Mouse (Mus musculus) liver, embryonic 12.5 days (tissue): ENCODE results near the gene Ppfibp2. TPM values are rescaled to one million over a fixed set of nuclear protein-coding genes. Genes with fewer than 3 reads are reported as not detected.

ENCODE experiments used
- ATAC-seq: fragments of 200-750 bp; cut with Nextera tagmentation; 2 replicates; pipeline ENCODE4 v1.8.0; 2017; ENCODE audit warnings: moderate number of reproducible peaks, mild to moderate bottlenecking, moderate library complexity
- H3K27ac ChIP-seq: fragments of 300-500 bp; sonication (generic); 2 replicates; pipeline ENCODE4 v1.5.1; 2016; ENCODE audit warnings: mild to moderate bottlenecking
- H3K27me3 ChIP-seq: fragments of 300-500 bp; sonication (generic); replicated peaks from 2 replicates; pipeline ENCODE4 v1.6.1; 2016; ENCODE audit warnings: mild to moderate bottlenecking, moderate library complexity
- H3K36me3 ChIP-seq: fragments of 300-500 bp; sonication (generic); 2 replicates; pipeline ENCODE4 v1.6.1; 2016; ENCODE audit warnings: mild to moderate bottlenecking, moderate library complexity
- H3K4me1 ChIP-seq: fragments of 300-500 bp; sonication (generic); 2 replicates; pipeline ENCODE4 v1.6.1; 2016
- H3K4me2 ChIP-seq: fragments of 300-500 bp; sonication (generic); 2 replicates; pipeline ENCODE4 v1.6.1; 2016; ENCODE audit warnings: mild to moderate bottlenecking, moderate library complexity
- H3K4me3 ChIP-seq: fragments of 300-500 bp; sonication (generic); 2 replicates; pipeline ENCODE4 v1.5.1; 2016; ENCODE audit warnings: mild to moderate bottlenecking, moderate library complexity
- H3K9ac ChIP-seq: fragments of 300-500 bp; sonication (generic); 2 replicates; pipeline ENCODE4 v1.6.1; 2016; ENCODE audit warnings: mild to moderate bottlenecking, moderate library complexity
- H3K9me3 ChIP-seq: fragments of 300-500 bp; sonication (generic); replicated peaks from 2 replicates; pipeline ENCODE4 v1.6.1; 2016; ENCODE audit warnings: mild to moderate bottlenecking, moderate library complexity
- WGBS: fragments of 180-500 bp; shearing (Covaris S2); methylation state at CpG from one replicate; pipeline ENCODE4 v1.1.7; 2016; ENCODE audit not compliant: insufficient replicate concordance; 5-methylcytosine and 5-hydroxymethylcytosine counted together
- polyA plus RNA-seq: library from polyadenylated mRNA; unstranded; fragments of >200 nt; fragmentation: Nextera tagmentation; extraction: Ambion mirVana; gene quantifications from 2 replicates; pipeline ENCODE4 v1.2.1, GENCODE M21; 2016

The Ppfibp2 gene
- polyA plus RNA-seq, 1 experiment from 2014 or later = 3.9 TPM

- no peak overlapping the region for H3K9ac ChIP-seq
- peaks cover 16% of the 10 kb centered on the region for H3K4me1 ChIP-seq
- H3K4me2 ChIP-seq = no peak overlapping the region
- no peaks in the 10 kb centered on the region for H3K36me3 ChIP-seq
- H3K27ac ChIP-seq = no peak overlapping the region
- no peak overlapping the region for H3K4me3 ChIP-seq
- no peaks in the 10 kb centered on the region; the same call in 1 of the 2 replicates for H3K27me3 ChIP-seq
- ATAC-seq = no peak
- WGBS = 50% methylated on average over 2 of the region's 2 CpGs
- H3K9me3 ChIP-seq = no peaks in the 10 kb centered on the region
These were observed 2.4 kb upstream of the Ppfibp2 start for GRCm38 (mm10) chr7:107592641-107593040.

DNA sequence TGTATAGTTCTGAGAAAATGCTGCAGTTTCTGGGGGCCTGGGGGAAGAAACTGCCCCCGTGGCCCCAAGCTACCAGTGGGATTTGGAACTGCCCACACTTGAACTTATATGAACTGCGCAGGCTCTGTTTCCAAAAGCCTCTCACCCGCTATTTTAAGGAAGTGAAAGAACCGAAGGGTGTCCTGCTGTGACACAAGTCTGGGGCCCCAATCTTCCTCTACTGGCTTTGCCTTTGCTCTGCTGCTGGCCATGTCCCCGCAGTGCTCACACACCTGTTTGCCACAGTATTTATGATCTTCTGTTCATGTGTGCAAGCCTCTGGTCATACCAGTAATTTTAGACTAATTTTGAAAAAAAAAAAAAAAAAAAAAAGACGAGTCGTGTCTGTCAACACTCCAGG is 1.1 kb upstream of the Ppfibp2 start:
- ATAC-seq = no peak
- 14% methylated on average over 7 of the region's 7 CpGs for WGBS
- no peaks in the 10 kb centered on the region; the same call in 1 of the 2 replicates for H3K27me3 ChIP-seq
- no peak overlapping the region for H3K9ac ChIP-seq
- no peak overlapping the region for H3K4me3 ChIP-seq
- 0 out of 2 replicates have a peak overlapping the region, but pooled peaks have one; percentile 43 for H3K27ac ChIP-seq
- H3K9me3 ChIP-seq = no peaks in the 10 kb centered on the region
- peak overlapping the region; percentile 86 for H3K4me2 ChIP-seq
- no peaks in the 10 kb centered on the region for H3K36me3 ChIP-seq
- H3K4me1 ChIP-seq = peaks cover 16% of the 10 kb centered on the region

GRCm38 (mm10) chr7:107594325-107594856 is 616 bp upstream of the Ppfibp2 start:
- ATAC-seq = peak; percentile 70
- Histone ChIP-seq H3K4me3 (peak overlapping the region; percentile 59), H3K9ac (peak overlapping the region; percentile 56; the same call in 1 of the 2 replicates), H3K9me3 (no peaks in the 10 kb centered on the region), H3K4me1 (peaks cover 16% of the 10 kb centered on the region), H3K27me3 (no peaks in the 10 kb centered on the region; the same call in 1 of the 2 replicates), H3K27ac (peak overlapping the region; percentile 43; the same call in 1 of the 2 replicates), H3K36me3 (no peaks in the 10 kb centered on the region), H3K4me2 (peak overlapping the region; percentile 86)
- WGBS = under 1% methylated on average over 16 of the region's 16 CpGs

DNA sequence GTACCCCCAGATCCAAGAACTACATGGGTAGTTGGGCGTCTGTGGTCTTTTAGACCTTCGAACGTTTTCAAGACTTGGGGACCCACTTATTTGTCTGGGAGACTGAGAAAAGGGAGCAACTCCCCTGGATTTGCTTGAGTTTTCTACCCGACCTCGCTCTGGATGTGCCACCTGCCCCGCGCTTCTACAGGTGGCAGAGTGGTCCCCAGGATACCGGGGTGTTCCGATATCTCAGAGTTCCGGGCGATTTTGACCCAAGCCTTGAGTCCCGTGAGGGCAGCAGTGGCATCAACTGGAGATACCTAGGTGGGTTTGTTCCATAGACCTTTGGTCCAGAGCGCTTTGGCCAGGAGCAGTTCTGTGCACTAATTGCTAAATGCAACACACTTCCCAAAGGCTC is 419 bp downstream of the Ppfibp2 start:
- no peaks in the 10 kb centered on the region for H3K36me3 ChIP-seq
- H3K27ac ChIP-seq = no peak overlapping the region
- H3K9ac ChIP-seq = peak overlapping the region; percentile 56; the same call in 1 of the 2 replicates
- no peaks in the 10 kb centered on the region for H3K9me3 ChIP-seq
- WGBS = 18% methylated on average over 13 of the region's 13 CpGs
- peaks cover 16% of the 10 kb centered on the region for H3K4me1 ChIP-seq
- ATAC-seq = no peak
- no peaks in the 10 kb centered on the region; the same call in 1 of the 2 replicates for H3K27me3 ChIP-seq
- peak overlapping the region; percentile 86 for H3K4me2 ChIP-seq
- peak overlapping the region; percentile 59 for H3K4me3 ChIP-seq

- ATAC-seq = no peak
- Histone ChIP-seq H3K36me3 (no peaks in the 10 kb centered on the region), H3K4me3 (no peak overlapping the region), H3K9me3 (no peaks in the 10 kb centered on the region), H3K9ac (no peak overlapping the region), H3K27ac (no peak overlapping the region), H3K4me2 (peak overlapping the region; percentile 15), H3K4me1 (peaks cover 16% of the 10 kb centered on the region), H3K27me3 (no peaks in the 10 kb centered on the region; the same call in 1 of the 2 replicates)
These were observed 1.7 kb downstream of the Ppfibp2 start for GRCm38 (mm10) chr7:107596753-107597152.

GRCm38 (mm10) chr7:107597956-107598355 is 2.9 kb downstream of the Ppfibp2 start:
- Histone ChIP-seq H3K4me1 (peaks cover 16% of the 10 kb centered on the region), H3K27me3 (no peaks in the 10 kb centered on the region; the same call in 1 of the 2 replicates), H3K9ac (no peak overlapping the region), H3K36me3 (no peaks in the 10 kb centered on the region), H3K4me2 (no peak overlapping the region), H3K9me3 (no peaks in the 10 kb centered on the region), H3K4me3 (no peak overlapping the region), H3K27ac (no peak overlapping the region)
- 59% methylated on average over 3 of the region's 3 CpGs for WGBS
- no peak for ATAC-seq

DNA sequence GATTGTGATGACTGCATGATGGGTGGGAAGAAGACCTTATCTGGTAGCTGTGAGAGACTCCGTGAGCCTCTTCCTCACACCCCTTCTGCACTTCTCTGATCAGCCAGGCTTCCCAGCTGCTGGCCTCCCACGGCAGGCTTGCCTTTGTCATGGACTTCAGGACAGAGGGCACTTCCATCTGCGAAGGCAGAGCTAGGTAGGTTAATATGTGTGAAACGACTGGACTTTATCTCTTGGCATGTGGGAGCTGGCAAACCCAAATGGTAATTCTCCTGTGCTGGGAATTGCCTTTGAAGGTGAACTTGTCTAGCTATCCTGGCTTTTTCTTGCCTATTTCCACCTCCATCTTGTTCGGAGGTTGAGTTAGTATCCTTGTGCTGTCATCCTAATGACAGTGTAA is 5.6 kb downstream of the Ppfibp2 start:
- Histone ChIP-seq H3K4me3 (no peak overlapping the region), H3K9ac (no peak overlapping the region), H3K27me3 (no peaks in the 10 kb centered on the region; the same call in 1 of the 2 replicates), H3K36me3 (no peaks in the 10 kb centered on the region), H3K9me3 (no peaks in the 10 kb centered on the region), H3K4me1 (no peaks in the 10 kb centered on the region), H3K4me2 (no peak overlapping the region), H3K27ac (no peak overlapping the region)
- 35% methylated on average over 5 of the region's 5 CpGs for WGBS
- ATAC-seq = no peak

- 70% methylated on average over 4 of the region's 4 CpGs for WGBS
- no peak for ATAC-seq
- Histone ChIP-seq H3K4me3 (no peak overlapping the region), H3K9ac (no peak overlapping the region), H3K27me3 (no peaks in the 10 kb centered on the region), H3K9me3 (no peaks in the 10 kb centered on the region), H3K4me2 (no peak overlapping the region), H3K36me3 (no peaks in the 10 kb centered on the region), H3K27ac (no peak overlapping the region), H3K4me1 (no peaks in the 10 kb centered on the region)
These were observed 7.5 kb downstream of the Ppfibp2 start for GRCm38 (mm10) chr7:107602505-107602904.

- WGBS = 76% methylated on average over 6 of the region's 6 CpGs
- Histone ChIP-seq H3K27me3 (no peaks in the 10 kb centered on the region), H3K9ac (no peak overlapping the region), H3K4me3 (no peak overlapping the region), H3K27ac (no peak overlapping the region), H3K4me2 (no peak overlapping the region), H3K36me3 (no peaks in the 10 kb centered on the region), H3K4me1 (no peaks in the 10 kb centered on the region), H3K9me3 (no peaks in the 10 kb centered on the region)
- ATAC-seq = no peak
These were observed 7.9 kb downstream of the Ppfibp2 start for GRCm38 (mm10) chr7:107602913-107603312.

DNA sequence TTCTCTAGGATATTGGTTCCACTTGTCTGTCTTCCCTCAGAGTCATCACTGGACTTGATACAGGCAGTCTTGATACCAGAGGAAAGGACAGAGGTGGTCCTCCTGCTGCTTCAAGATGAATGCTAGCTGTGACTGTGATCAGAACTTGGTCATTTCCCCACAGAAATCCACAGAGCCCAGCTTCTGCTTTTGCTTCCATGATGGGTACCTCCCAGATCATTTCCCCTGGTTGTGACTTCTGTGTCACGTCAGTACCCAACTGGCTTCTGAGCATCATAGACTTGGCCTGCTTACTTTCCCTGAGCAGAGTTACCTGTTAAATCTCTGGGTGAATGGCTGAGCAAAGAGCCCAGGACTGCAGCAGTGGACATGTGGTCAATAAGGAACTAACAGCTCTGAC is 12.8 kb downstream of the Ppfibp2 start:
- Histone ChIP-seq H3K4me3 (no peak overlapping the region), H3K27ac (no peak overlapping the region), H3K4me2 (no peak overlapping the region), H3K27me3 (no peaks in the 10 kb centered on the region), H3K36me3 (no peaks in the 10 kb centered on the region), H3K9me3 (no peaks in the 10 kb centered on the region), H3K4me1 (no peaks in the 10 kb centered on the region), H3K9ac (no peak overlapping the region)
- ATAC-seq = no peak
- 61% methylated on average over 1 of the region's 1 CpGs for WGBS

DNA sequence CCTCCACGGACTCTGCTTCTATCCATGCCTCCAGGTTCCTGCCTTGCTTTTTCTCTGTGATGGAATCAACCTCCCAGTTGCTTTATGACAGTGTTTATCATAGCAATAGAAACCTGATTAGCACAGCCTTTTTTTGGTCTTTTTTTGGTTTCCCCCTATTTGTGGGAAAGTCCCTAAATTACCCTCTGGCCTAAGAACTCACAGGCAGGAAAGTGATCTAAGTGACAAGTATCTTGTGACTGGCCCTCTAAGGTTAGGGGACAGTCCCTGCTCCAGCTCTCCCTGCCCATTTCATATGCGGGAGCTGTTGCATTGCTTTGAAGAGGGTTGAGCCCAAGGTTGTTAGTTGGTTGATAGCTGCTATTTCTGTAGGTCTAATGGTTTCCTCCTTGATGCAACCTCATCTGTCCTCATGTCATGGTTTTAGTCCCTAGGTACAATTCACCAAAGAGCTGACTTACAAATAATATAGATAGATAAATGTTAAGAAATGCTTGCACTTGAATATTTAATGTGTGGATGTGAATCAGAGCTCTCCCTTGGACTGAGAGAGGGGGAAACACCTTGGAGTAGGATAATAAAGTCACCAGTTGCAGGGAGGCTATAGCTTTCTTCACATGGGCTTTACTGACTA is 14.7 kb downstream of the Ppfibp2 start:
- H3K4me1 ChIP-seq = no peaks in the 10 kb centered on the region
- H3K27me3 ChIP-seq = no peaks in the 10 kb centered on the region
- no peak for ATAC-seq
- WGBS = 58% methylated on average over 2 of the region's 2 CpGs
- no peaks in the 10 kb centered on the region for H3K9me3 ChIP-seq
- H3K4me3 ChIP-seq = no peak overlapping the region
- no peak overlapping the region for H3K9ac ChIP-seq
- no peaks in the 10 kb centered on the region for H3K36me3 ChIP-seq
- no peak overlapping the region for H3K4me2 ChIP-seq
- no peak overlapping the region for H3K27ac ChIP-seq

DNA sequence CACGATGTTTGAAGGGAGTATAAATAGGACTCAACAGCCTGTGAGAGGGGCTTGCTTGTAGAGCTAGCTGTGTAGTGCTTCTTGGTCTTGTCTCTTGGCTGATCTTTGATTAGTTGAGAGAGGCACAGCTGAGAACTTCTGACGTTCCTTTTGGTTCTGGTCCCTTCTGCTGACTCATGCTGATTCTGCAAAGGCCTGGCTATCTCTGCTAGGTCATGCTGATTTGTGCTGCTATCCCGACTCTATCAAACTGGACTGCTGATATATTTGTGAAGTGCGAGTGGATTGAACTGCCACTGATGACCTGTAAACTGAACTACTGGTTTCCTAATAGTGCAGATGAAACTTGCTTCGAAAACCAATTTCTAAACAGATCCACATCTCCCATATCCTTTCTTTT is 15.9 kb downstream of the Ppfibp2 start:
- no peaks in the 10 kb centered on the region for H3K27me3 ChIP-seq
- H3K4me1 ChIP-seq = no peaks in the 10 kb centered on the region
- no peak overlapping the region for H3K4me2 ChIP-seq
- H3K27ac ChIP-seq = no peak overlapping the region
- no peaks in the 10 kb centered on the region for H3K36me3 ChIP-seq
- H3K9ac ChIP-seq = no peak overlapping the region
- 35% methylated on average over 5 of the region's 5 CpGs for WGBS
- no peaks in the 10 kb centered on the region for H3K9me3 ChIP-seq
- H3K4me3 ChIP-seq = no peak overlapping the region
- no peak for ATAC-seq
